Mouse (Mus musculus): ENCODE data around the gene Itga10. TPM values are rescaled to one million over a fixed set of nuclear protein-coding genes. Genes with fewer than 3 reads are reported as not detected.
A peak's percentile ranks its signal among the peaks of the same experiment; 100 is the strongest.

The Itga10 gene
- polyA plus RNA-seq, 1 experiment from 2014 or later, result 0.31 TPM

DNA sequence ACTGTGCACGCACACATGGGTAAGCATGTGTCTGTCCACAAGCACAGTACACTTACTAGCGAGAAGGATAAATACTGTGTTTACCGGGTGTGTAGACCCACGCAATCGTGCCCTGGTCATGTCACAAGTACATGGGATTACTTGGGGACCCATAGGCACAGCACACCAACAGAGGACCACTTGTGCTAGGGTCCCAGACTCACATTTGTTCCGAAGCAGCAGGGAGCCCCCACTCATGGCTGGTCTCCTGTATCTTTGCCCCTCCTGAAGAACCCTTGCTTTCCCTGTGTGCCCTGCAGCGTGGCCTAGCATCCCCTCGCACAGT lies 46.4 kb upstream of the Itga10 start:
- Histone ChIP-seq H3K4me1 (ENCODE audit: insufficient read depth, low read depth, low read length) (peaks cover 17% of the 10 kb centered on the region), H3K27ac (ENCODE audit: low read length) (no peak overlapping the region), H3K9ac (replicated peaks; ENCODE audit: low read depth) (no peak overlapping the region), H3K36me3 (ENCODE audit: insufficient read depth, low read length) (no peaks in the 10 kb centered on the region), H3K4me3 (ENCODE audit: low read depth, low read length) (no peak overlapping the region), H3K27me3 (replicated peaks; ENCODE audit: insufficient read depth, low read length) (peaks cover 8% of the 10 kb centered on the region; the same call in 1 of the 2 replicates), H3K9me3 (ENCODE audit: low read length) (no peaks in the 10 kb centered on the region), H3K4me2 (replicated peaks; ENCODE audit: low read depth, low read length) (no peak overlapping the region)
- ATAC-seq, result no peak
- no peak for DNase-seq (ENCODE audit: low spot score)
- no peak for TF ChIP-seq EP300 (IDR thresholded peaks at IDR 0.05)
- no peak for TF ChIP-seq CTCF (IDR thresholded peaks at IDR 0.05)
- 61% methylated on average over 8 of the region's 8 CpGs for WGBS

DNA sequence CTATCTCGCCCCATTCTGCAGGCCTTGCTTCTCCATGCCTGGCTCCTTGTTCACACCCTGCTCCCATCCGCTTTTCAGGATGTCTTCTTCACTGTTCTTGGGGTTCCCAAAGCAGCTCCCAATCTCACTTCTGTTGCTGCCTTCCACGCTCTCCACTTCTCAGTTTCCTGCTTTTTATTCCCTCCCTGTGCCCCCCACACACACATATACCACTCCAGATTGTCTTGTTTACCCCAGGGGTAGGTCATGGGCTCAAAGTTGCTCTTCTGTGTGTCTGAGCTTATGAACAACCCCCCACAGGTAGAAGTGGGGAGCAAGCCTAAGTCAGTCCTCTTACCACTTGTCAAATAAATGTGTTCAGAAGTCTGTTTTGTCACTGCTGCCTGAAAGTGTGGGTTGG lies 46.0 kb upstream of the Itga10 start:
- Histone ChIP-seq H3K27me3 (replicated peaks; ENCODE audit: insufficient read depth, low read length) (peaks cover 8% of the 10 kb centered on the region; the same call in 1 of the 2 replicates), H3K27ac (ENCODE audit: low read length) (no peak overlapping the region), H3K4me3 (ENCODE audit: low read depth, low read length) (no peak overlapping the region), H3K9me3 (ENCODE audit: low read length) (no peaks in the 10 kb centered on the region), H3K4me2 (replicated peaks; ENCODE audit: low read depth, low read length) (no peak overlapping the region), H3K36me3 (ENCODE audit: insufficient read depth, low read length) (no peaks in the 10 kb centered on the region), H3K9ac (replicated peaks; ENCODE audit: low read depth) (no peak overlapping the region), H3K4me1 (ENCODE audit: insufficient read depth, low read depth, low read length) (peaks cover 17% of the 10 kb centered on the region)
- WGBS, result 75% methylated on average over 3 of the region's 3 CpGs
- TF ChIP-seq EP300 (IDR thresholded peaks at IDR 0.05) (no peak), CTCF (IDR thresholded peaks at IDR 0.05) (no peak)
- DNase-seq (ENCODE audit: low spot score), result no peak
- ATAC-seq, result no peak

DNA sequence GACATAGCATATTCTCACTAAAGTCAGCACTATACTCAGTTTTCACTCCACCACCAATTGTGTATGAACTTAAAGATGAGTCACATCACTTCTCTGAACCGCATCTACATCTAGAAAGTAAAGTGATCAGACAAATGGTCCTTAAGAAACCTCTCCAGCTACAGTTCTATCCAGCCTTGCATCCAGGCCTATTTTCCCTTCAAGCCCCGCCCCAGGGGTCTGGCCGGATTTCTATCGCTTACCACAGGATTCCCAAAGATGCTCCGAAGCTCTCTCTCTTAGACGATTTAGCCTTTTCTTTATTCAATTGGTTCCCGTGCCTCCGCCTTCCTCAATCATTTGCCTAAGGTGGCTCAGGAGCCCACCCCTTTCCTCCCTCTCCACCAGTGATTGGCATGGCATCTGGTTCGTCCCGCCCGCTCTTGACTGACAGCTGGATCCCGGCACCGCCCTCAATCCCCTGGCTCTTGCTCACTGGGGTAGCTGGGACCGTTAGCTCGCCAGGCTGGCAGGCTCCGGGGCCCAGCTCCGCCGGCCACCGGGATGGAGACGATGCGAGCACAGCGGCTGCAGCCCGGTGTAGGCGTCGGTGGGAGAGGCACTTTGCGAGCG lies 44.6 kb upstream of the Itga10 start, which contains the start of gene Lix1l:
Lix1l (plus strand) TSS at position 511 of the 612 bp plus-strand sequence.
- DNase-seq (ENCODE audit: low spot score) (peak; percentile 98), ATAC-seq (peak; percentile 97)
- H3K36me3 ChIP-seq (ENCODE audit: insufficient read depth, low read length), result no peaks in the 10 kb centered on the region
- H3K4me2 ChIP-seq (replicated peaks; ENCODE audit: low read depth, low read length), result peak within 1 kb of the TSS; percentile 70
- H3K27ac ChIP-seq (ENCODE audit: low read length), result peak within 1 kb of the TSS; percentile 89
- H3K9ac ChIP-seq (replicated peaks; ENCODE audit: low read depth), result peak within 1 kb of the TSS; percentile 35; the same call in 1 of the 2 replicates
- WGBS, result under 1% methylated on average over 26 of the region's 27 CpGs
- peaks cover 17% of the 10 kb centered on the region for H3K4me1 ChIP-seq (ENCODE audit: insufficient read depth, low read depth, low read length)
- H3K4me3 ChIP-seq (ENCODE audit: low read depth, low read length), result peak within 1 kb of the TSS; percentile 61
- no peaks in the 10 kb centered on the region for H3K9me3 ChIP-seq (ENCODE audit: low read length)
- no peak for TF ChIP-seq EP300 (IDR thresholded peaks at IDR 0.05)
- TF ChIP-seq CTCF (IDR thresholded peaks at IDR 0.05), result no peak
- H3K27me3 ChIP-seq (replicated peaks; ENCODE audit: insufficient read depth, low read length), result peaks cover 8% of the 10 kb centered on the region; the same call in 1 of the 2 replicates

DNA sequence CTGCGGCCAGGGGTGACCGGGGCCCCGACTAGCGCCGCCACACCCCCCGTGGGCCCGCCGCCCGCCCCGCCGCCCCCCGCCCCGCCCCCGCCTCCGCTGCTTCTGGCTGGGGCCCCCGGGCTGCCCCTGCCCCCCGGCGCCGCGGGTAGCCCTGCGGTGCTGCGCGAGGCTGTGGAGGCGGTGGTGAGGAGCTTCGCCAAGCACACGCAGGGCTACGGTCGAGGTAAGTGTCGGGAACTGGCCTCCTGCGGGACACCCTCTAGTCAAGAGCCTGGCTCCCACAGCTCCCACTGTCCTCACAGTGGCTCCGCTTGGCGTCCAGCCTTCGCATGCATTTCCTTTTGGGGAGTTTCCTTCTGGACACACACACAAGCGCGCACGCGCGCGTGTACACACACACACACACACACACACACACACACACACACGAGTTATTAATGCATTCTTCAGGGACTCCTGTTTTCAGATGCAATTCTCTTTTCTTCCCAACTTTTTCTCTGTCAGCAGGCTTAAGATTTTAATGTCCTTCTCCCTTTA lies 44.1 kb upstream of the Itga10 start:
- Histone ChIP-seq H3K9me3 (ENCODE audit: low read length) (no peaks in the 10 kb centered on the region), H3K9ac (replicated peaks; ENCODE audit: low read depth) (peak overlapping the region; percentile 35; the same call in 1 of the 2 replicates), H3K4me3 (ENCODE audit: low read depth, low read length) (peak overlapping the region; percentile 61), H3K4me1 (ENCODE audit: insufficient read depth, low read depth, low read length) (peaks cover 15% of the 10 kb centered on the region), H3K36me3 (ENCODE audit: insufficient read depth, low read length) (no peaks in the 10 kb centered on the region), H3K27ac (ENCODE audit: low read length) (peak overlapping the region; percentile 89), H3K4me2 (replicated peaks; ENCODE audit: low read depth, low read length) (peak overlapping the region; percentile 70), H3K27me3 (replicated peaks; ENCODE audit: insufficient read depth, low read length) (peaks cover 4% of the 10 kb centered on the region; the same call in 1 of the 2 replicates)
- WGBS, result 3% methylated on average over 21 of the region's 40 CpGs
- peak; percentile 79 for DNase-seq (ENCODE audit: low spot score)
- TF ChIP-seq CTCF (IDR thresholded peaks at IDR 0.05) (0 out of 2 replicates have a peak, but pooled peaks have one; percentile 4), EP300 (IDR thresholded peaks at IDR 0.05) (no peak)
- peak; percentile 70 for ATAC-seq

DNA sequence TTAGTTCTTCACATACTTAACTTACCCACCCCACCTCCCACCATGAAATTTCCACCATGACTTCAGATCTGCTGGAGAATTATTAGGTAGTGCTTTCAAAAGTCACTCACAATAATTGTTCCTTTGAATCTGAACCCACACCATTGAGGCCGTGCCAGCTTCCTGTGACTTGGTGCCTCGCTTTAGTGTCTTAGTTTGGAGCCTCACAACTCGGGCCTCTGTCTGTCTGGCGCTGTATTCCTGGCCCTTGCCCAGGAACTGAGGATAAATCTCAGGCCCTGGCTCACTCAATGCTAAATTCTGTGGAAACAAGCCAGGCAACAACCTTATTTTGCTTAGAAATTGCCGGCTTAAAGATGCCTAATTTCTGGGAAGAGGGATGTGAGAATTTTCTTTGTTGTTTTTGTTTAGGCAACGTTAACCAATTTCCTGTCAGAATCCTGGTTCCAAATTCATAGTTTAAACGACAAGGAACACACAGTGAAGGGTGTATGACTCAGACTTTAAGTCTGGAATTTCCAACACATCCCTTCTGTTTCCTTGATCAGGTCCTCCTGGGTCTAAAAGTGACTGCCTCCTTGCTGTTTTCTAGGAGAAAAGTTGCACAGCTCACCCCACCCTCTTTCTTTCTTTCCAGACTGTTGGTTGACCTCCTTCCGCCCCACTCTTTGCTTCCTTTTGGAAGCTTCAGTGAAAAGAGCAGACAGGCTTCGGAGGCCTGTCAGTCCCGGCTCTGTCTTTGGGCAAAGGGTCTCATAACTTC lies 43.3 kb upstream of the Itga10 start:
- Histone ChIP-seq H3K36me3 (ENCODE audit: insufficient read depth, low read length) (no peaks in the 10 kb centered on the region), H3K4me2 (replicated peaks; ENCODE audit: low read depth, low read length) (peak overlapping the region; percentile 70), H3K4me1 (ENCODE audit: insufficient read depth, low read depth, low read length) (peaks cover 7% of the 10 kb centered on the region; the same call in 1 of the 2 replicates), H3K9me3 (ENCODE audit: low read length) (no peaks in the 10 kb centered on the region), H3K4me3 (ENCODE audit: low read depth, low read length) (peak overlapping the region; percentile 61), H3K27ac (ENCODE audit: low read length) (peak overlapping the region; percentile 89), H3K27me3 (replicated peaks; ENCODE audit: insufficient read depth, low read length) (no peaks in the 10 kb centered on the region), H3K9ac (replicated peaks; ENCODE audit: low read depth) (peak overlapping the region; percentile 35; the same call in 1 of the 2 replicates)
- no peak for TF ChIP-seq CTCF (IDR thresholded peaks at IDR 0.05)
- no peak for TF ChIP-seq EP300 (IDR thresholded peaks at IDR 0.05)
- peak; percentile 67 for DNase-seq (ENCODE audit: low spot score)
- WGBS, result 28% methylated on average over 10 of the region's 10 CpGs
- no peak for ATAC-seq

DNA sequence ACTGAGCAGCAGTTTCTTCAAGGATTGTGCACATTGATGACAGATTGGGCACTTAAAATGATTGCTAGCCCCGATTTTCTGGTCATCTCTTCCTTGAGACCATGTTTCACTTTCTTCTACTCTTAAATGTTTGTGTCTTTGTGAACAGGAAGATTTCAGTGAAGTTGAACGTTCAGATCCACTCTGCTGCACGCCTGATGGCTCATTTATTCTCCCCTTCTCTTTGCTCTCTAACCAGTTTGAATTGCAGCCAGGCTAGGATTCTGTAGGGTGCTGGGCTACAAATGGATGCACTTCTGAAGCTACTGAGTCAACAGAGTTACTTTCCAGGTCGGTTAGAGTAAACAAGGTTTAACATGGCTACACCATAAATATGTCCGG lies 42.7 kb upstream of the Itga10 start:
- 0 out of 2 replicates have a peak, but pooled peaks cover 2% of the 10 kb centered on the region for H3K4me1 ChIP-seq (ENCODE audit: insufficient read depth, low read depth, low read length)
- H3K4me2 ChIP-seq (replicated peaks; ENCODE audit: low read depth, low read length), result peak overlapping the region; percentile 70
- no peak for TF ChIP-seq EP300 (IDR thresholded peaks at IDR 0.05)
- TF ChIP-seq CTCF (IDR thresholded peaks at IDR 0.05), result no peak
- peak overlapping the region; percentile 61 for H3K4me3 ChIP-seq (ENCODE audit: low read depth, low read length)
- ATAC-seq (no peak), DNase-seq (ENCODE audit: low spot score) (no peak)
- 17% methylated on average over 5 of the region's 5 CpGs for WGBS
- 0 out of 2 replicates have a peak overlapping the region, but pooled peaks have one; percentile 34 for H3K9ac ChIP-seq (replicated peaks; ENCODE audit: low read depth)
- no peaks in the 10 kb centered on the region for H3K36me3 ChIP-seq (ENCODE audit: insufficient read depth, low read length)
- no peaks in the 10 kb centered on the region for H3K27me3 ChIP-seq (replicated peaks; ENCODE audit: insufficient read depth, low read length)
- no peaks in the 10 kb centered on the region for H3K9me3 ChIP-seq (ENCODE audit: low read length)
- H3K27ac ChIP-seq (ENCODE audit: low read length), result peak overlapping the region; percentile 89
